Mouse (Mus musculus) kidney, postnatal 14 days (tissue): ENCODE results near the gene Bdkrb1.

Experiments
- DNase-seq: peaks from one replicate; pipeline ENCODE4 v3.0.0; 2022; ENCODE audit warnings: mixed read lengths

The Bdkrb1 gene

DNA sequence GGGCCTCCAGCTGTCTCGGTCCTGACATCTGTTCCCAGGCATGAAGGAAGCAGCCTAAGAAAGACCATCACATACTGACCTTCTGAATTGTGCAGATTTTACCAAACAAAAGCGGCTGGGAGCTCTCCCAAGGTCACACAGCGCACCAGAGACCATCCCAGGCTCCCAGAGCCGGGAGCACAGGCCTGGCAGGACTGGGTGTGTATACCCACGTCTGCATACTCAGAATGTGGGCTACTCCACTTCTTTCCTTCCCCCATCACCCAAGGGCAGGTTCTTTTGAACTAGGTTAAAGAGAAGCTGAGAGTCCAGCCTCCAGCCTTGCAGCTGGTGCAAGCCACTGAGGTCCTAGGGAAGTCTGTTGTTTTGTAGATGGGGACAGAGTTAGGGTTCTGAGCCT, 3.8 kb upstream of the Bdkrb1 start:
- no peak for DNase-seq

DNA sequence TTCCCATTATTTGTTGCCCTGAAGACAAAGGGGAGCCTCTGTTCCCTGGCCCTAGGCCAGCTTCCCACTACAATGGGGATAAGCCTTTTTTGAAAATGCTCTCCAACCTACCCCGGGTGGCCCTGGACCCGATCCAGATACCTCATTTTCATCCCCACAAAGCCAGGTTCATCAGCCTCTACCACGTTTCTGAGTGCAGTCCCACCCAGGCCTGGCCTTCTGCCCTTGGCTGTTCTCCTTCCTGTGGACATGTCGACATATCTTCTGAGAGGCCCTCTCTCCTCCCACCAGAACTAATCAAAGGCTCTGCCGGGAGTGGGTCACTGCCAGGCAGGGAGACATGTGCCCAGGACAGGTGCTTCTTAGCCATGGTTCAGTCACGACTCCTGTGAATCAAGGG, 1.3 kb upstream of the Bdkrb1 start:
- no peak for DNase-seq

DNA sequence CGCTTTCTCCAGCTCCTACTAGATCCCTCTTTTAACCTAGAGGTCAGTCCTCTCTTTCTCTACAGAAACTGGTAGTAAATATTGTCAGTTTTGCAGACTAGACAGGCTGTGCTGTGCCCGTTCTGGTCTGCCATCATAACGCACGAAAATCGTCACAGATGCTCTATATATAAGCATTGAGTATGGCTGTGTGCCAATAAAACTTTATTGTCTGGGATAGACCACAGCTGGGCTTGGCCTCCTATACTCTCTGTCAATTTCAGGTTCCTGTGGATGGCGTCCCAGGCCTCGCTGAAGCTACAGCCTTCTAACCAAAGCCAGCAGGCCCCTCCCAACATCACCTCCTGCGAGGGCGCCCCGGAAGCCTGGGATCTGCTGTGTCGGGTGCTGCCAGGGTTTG, 1.0 kb downstream of the Bdkrb1 start:
- DNase-seq = no peak

DNA sequence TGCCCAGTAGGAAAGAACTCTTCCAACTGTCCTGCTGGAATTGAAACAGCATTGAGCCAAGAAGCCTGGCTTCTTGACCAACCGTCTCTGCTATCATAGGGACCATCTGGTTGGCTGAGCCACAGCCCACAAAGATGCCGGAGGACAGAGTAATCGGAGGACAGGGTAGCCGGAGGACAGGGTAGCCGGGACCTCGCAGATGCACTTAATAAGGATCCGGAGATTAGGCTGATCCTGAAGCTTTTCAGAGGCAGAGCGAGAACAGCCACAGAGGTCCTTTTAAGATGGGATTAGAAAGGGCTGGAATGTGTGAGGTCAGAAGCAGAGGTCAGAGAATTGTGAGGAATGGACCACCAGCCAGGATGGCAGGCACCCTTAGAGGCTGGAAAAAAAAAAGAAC, 2.3 kb downstream of the Bdkrb1 start:
- DNase-seq = no peak

DNA sequence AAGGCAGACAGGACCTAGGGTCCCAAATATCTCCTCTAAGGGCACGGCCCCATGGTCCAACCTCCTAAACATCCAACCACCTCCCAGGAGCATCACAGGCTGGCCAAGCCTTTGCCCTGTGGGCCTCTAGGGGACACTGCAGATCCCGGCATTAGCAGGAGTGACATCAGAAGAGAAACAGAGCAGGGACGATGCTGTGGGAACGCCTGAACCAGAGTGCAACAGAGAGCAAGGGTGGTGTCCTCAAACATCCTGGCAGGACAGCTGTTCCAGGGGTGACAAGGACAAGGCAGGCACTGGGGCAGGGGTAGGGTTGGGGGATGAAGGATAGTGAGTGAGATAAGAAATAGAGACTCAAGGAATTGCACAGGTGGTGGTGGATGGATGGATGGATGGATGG, 4.0 kb downstream of the Bdkrb1 start:
- no peak for DNase-seq

DNA sequence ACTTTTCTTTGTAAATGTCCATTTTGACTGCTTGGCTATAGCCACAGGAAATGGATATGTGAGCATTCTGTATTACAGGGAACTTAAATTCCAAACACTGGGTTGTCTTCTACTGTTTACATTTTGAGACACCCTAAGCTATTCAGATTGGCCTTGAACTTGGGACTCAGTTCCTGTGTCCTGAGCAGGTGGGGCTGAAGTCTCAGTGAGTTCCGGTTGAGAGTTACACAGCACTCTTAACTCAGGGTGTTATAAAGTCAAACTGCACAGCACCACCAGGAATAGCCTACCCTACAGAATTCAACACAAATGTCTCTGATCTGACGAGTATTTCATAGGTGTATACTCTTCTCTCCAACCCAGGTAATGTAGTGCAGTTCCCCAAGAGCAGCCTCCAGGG, 8.2 kb downstream of the Bdkrb1 start:
- DNase-seq = no peak

DNA sequence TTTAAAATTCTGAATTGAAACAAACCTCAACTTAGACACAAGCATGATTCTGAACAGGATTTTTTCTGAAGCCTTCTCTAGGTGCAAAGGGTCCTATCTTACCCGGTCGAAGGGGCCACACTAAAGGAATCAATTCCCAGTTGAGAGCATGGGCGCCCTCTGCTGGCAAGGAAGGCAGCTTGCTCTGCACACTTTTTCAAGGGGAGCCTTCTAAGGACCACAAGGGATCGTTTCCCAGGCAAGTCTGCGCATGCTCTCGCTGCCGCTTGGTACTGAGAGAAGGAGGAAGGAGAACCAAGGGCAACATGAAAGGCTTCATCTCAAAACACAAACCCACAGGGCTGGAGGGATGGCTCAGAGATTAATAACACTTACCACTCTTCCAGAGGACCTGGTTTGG, 8.9 kb downstream of the Bdkrb1 start:
- DNase-seq = peak; percentile 55

DNA sequence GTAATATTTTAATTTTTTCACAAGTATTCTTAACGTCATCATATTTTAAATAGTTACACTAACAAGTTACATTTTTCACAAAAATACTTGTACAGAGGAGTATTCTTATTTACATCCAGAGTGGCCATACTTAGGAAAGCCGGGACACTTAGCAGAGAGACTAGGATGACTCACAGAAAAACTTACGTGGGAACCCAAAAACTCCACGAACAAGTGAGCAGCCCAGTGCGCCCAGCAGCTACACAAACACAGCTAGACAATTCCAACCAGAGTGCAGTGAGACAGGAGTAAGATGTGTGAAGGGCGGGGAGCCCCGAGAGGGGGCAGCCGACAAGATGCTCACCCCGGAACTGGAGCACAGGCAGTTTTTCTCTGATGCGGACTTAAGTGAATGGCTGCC, 10.7 kb downstream of the Bdkrb1 start:
- DNase-seq = no peak

DNA sequence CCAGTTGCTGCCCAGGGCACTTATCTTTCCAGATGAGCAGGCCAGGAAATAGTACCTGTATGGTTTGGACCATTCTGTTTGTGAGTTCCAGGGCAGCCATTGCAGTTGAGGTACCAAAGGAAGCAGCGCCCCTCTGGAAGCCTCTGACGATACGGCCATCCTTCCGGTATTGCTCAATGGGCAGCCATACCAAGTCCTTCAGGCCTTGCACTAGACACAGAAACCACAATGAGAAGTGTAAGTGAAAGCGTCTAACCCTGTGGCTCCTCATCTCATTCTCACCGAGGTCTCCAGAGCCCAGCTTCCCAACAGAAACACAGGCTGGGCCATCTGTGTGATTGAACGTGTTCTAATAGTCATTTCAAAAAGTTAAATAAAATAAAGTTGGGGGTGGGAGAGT, 19.2 kb downstream of the Bdkrb1 start:
- no peak for DNase-seq

DNA sequence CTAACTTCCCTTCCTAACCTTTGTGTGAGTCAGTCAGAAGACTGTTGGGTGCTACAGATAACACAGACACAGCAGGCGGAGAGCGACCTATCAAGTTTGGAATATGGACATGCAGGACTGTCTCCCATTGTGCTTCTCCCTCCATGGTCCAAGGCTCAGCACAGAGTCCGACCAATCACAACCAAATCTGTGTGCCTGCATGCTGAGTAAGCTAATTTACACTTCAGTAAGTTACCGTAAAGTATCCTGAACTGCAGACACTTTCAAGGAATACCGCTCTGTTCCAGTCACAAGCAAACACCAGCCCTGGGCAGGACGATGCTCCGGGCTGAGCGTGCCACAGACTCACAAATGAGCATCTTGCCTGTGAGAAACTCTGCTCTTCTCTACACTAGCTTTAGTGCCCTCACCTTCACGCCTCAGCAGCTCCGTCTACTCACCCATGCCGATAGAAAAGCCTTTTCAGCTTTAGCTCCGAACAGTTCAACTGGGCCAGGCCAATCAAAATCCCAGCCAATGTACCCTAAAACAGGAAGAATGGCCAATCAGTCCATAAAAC, 20.2 kb downstream of the Bdkrb1 start:
- DNase-seq = no peak

DNA sequence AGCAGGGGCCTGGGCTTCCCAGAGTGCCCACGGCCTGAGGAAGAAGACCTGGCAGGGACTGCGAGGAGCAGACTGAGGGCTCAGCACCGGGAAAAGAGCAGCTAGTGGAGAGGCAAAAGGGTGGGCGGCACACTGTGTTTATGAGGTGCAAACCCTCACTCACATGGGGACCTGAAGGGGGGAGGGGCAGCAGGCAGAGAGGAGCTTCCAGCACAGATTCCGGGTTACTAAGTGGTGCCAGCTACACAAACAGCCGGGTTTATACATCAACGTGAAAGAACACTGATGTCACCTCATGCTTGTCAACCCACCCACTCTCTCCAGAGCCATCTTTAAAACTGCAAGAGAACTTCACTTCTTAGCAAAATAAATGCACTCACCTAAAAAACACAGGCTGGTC, 22.9 kb downstream of the Bdkrb1 start:
- DNase-seq = no peak

DNA sequence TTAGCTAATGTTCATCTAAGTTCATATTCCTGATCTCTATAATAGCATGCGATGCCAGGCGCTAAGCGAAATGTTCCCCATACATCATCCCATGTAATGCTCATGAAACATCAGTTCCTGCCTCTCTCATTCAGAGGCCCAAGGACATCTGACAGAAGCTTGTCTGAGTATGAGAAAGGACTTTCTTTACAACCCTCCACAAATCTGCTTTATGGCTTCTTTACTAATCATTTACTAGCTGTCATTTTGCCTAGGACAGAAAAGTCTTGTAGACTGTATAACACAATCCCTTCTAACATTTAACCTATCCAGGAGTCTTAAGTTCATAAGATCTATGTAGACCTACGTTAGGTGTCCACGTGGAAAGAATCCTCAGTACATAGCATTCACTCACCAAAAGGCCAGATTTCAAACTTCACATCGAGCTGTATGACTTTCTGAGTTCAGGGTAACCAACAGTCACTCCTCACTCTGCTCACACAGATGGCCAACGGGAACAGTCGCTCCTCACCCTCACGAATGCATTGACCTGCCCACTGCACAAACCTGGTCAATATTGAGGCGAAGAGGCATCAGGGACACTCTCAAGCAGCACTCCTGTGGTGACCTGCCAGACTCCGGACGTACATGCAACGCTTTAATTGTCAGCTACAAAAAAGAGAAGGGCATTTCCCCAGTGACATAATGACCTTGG, 31.6 kb downstream of the Bdkrb1 start:
- DNase-seq = no peak

DNA sequence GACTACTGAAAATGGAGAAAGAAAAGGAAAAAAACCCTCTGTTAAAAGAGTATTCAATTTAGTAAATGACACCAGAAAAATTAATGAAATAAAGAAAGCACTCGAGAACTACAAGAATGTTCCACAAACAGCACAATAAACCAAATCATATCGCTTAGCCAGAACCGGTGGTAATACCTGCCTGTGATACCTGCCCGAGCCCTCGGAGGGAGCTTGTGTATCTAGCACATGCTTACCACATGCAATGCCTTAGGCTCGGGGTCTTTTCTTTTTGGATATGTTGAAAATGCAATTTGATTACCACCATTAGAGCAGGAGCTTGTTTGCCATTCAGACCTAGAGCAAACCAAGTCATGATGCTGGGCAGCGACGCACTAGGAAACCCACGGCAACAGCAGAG, 33.7 kb downstream of the Bdkrb1 start:
- no peak for DNase-seq

DNA sequence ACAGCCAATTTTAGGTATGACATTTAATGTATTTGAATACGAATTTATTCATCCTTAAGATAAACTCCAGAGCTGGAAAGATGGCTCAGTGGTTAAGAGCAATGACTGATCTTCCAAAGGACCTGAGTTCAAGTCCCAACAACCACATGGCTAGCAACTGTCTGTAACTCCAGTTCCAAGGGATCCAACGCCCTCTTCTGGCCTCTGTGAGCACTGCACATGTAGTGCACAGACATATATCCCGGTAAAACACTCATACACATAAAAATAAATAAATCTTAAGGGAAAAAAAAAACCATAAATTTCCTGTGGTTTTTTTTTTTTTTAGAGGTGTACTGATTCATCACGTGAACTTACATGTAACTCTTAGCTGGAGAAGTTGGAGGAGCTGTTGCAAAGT, 34.7 kb downstream of the Bdkrb1 start:
- no peak for DNase-seq

DNA sequence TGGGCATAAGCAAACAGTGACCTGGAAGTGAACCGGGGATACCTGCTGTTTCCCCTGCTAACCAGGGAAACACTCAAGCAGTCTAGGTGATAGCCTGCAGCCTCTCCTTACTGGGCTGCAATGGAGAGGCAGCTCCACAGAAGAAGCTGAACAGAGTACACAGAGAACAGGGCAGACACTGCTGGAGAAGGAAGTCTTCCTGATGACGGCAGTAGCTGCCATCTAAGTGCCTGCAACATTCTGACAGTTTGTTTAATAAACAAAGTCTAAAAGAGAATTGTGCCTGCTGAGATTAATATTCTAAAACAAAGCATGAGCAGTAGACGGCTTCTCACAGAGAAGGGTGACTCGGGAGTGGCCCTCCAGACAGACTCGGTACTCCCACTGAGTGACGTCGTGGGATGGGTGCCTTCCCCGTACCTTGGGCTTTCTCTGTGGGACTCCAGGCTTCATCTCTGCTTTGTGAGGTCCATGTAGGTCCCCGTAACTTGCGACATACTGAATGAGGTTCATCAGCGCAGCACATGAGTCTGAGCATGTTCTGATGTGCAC, 40.0 kb downstream of the Bdkrb1 start:
- no peak for DNase-seq
